Mouse (Mus musculus) neural tube, embryonic 11.5 days (tissue): ENCODE measurements around the gene Evpl. TPM values are rescaled to one million over a fixed set of nuclear protein-coding genes. Genes with fewer than 3 reads are reported as not detected.
"Not testable (repeated sequence)": the region's sequence is repeated elsewhere in the genome, so short reads cannot be mapped to it uniquely, and the experiment has no call there.

Experiments
- ATAC-seq: fragments of 200-750 bp; cut with Nextera tagmentation; 2 replicates; pipeline ENCODE4 v1.8.0; 2017; ENCODE audit warnings: moderate number of reproducible peaks, mild to moderate bottlenecking, moderate TSS enrichment, moderate library complexity; ENCODE audit not compliant: insufficient read depth, low FRiP score, low TSS enrichment
- DNase-seq: peaks from one replicate; pipeline ENCODE4 v3.0.0-alpha.2; 2015; ENCODE audit warnings: low spot score
- H3K27ac ChIP-seq: fragments of 300-500 bp; sonication (generic); 2 replicates; pipeline ENCODE4 v1.5.1; 2014; ENCODE audit warnings: low read depth, mild to moderate bottlenecking, low read length
- H3K27me3 ChIP-seq: fragments of 300-500 bp; sonication (generic); 2 replicates; pipeline ENCODE4 v1.6.1; 2014; ENCODE audit warnings: mild to moderate bottlenecking, low read length, mixed read lengths; ENCODE audit not compliant: control insufficient read depth, insufficient read depth
- H3K36me3 ChIP-seq: fragments of 300-500 bp; sonication (generic); 2 replicates; pipeline ENCODE4 v1.6.1; 2014; ENCODE audit warnings: mild to moderate bottlenecking, low read length, moderate library complexity, mixed read lengths; ENCODE audit not compliant: control insufficient read depth, insufficient read depth
- H3K4me1 ChIP-seq: fragments of 300-500 bp; sonication (generic); 2 replicates; pipeline ENCODE4 v1.6.1; 2014; ENCODE audit warnings: low read length, mixed read lengths; ENCODE audit not compliant: control insufficient read depth, insufficient read depth
- H3K4me2 ChIP-seq: fragments of 300-500 bp; sonication (generic); 2 replicates; pipeline ENCODE4 v1.6.1; 2014; ENCODE audit warnings: low read depth, mild to moderate bottlenecking, moderate library complexity
- H3K4me3 ChIP-seq: fragments of 300-500 bp; sonication (generic); 2 replicates; pipeline ENCODE4 v1.5.1; 2014; ENCODE audit warnings: low read depth, low read length
- H3K9ac ChIP-seq: fragments of 300-500 bp; sonication (generic); 2 replicates; pipeline ENCODE4 v1.6.1; 2014; ENCODE audit warnings: mild to moderate bottlenecking, low read length
- H3K9me3 ChIP-seq: fragments of 300-500 bp; sonication (generic); 2 replicates; pipeline ENCODE4 v1.6.1; 2016; ENCODE audit warnings: low read length; ENCODE audit not compliant: control insufficient read depth
- WGBS: fragments of 180-500 bp; shearing (Covaris S2); extraction: QIAGEN DNeasy Blood & Tissue Kit; methylation state at CpG from one replicate; pipeline ENCODE4 v1.1.7; 2014; 5-methylcytosine and 5-hydroxymethylcytosine counted together
- polyA plus RNA-seq: library from polyadenylated mRNA; unstranded; fragments of >200 nt; fragmentation: Nextera tagmentation; extraction: Ambion mirVana; gene quantifications from 2 replicates; pipeline ENCODE4 v1.2.1, GENCODE M21; 2014

The Evpl gene
- polyA plus RNA-seq, 1 experiment from 2014 or later: 0.90 TPM

DNA sequence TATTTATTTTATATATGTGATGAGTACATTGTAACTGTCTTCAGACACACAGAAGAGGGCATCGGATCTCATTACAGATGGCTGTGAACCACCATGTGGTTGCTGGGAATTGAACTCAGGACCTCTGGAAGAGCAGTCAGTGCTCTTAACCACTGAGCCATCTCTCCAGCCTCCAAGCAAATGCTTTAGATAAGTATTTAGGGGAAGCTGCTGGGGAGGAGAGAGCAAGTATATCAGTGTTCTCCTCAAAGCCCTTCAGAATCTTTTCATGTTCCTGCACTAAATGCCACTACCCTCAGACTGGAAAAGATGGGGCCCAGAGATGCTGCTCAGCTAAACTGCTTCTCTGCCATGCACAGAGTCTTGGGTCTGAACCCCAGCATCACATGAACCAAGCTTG lies 39.3 kb upstream of the Evpl start:
- H3K4me3 ChIP-seq, ATAC-seq: not testable (repeated sequence)
- 88% methylated on average over 1 of the region's 1 CpGs for WGBS

DNA sequence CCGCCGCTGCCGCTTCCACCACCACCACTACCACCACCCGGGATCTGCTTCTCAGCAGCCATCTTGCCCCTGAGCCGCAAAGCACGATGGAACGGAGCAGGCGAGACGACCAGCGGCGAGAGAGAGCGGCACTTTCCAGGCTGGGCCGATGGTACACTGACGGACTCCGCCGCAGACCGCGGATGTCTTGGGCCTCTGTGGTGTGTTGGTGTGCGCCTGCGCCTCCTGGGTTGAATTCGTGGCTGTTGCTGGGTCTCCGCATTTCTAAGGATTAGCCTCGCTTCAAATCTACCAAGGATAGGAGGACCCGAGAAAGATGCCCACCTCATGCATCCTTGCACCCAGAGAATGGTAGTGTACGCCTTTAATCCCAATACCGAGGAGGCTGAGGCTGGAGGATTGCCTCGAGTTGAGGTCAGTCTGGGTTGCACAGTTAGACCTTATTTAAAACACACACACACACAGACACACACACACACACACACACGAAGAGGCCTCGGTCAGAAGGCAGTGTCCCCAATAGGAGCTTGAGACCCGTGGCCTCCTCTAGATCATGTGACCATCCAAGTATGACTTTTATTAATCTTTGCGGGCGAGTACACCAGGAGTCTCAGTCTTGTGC lies 36.3 kb upstream of the Evpl start, which contains the start of gene Srp68:
Srp68 (minus strand) TSS at position 173 of the 622 bp plus-strand sequence.
- Histone ChIP-seq H3K4me1 (peaks cover 12% of the 10 kb centered on the region), H3K27ac (peak within 1 kb of the TSS; percentile 76), H3K4me2 (peak within 1 kb of the TSS; percentile 59), H3K4me3 (peak within 1 kb of the TSS; percentile 87), H3K27me3 (no peaks in the 10 kb centered on the region), H3K36me3 (peaks cover 5% of the 10 kb centered on the region), H3K9me3 (no peaks in the 10 kb centered on the region), H3K9ac (peak within 1 kb of the TSS; percentile 86)
- 5% methylated on average over 32 of the region's 32 CpGs for WGBS
- peak; percentile 95 for ATAC-seq
- DNase-seq: peak; percentile 93

More for the DNA sequence above, 39.3 kb upstream of the Evpl start:
- DNase-seq, H3K9me3 ChIP-seq, H3K27ac ChIP-seq, H3K9ac ChIP-seq, H3K4me2 ChIP-seq, H3K36me3 ChIP-seq: not testable (repeated sequence)
- peaks cover 25% of the 10 kb centered on the region for H3K27me3 ChIP-seq
- H3K4me1 ChIP-seq: peaks cover 12% of the 10 kb centered on the region

DNA sequence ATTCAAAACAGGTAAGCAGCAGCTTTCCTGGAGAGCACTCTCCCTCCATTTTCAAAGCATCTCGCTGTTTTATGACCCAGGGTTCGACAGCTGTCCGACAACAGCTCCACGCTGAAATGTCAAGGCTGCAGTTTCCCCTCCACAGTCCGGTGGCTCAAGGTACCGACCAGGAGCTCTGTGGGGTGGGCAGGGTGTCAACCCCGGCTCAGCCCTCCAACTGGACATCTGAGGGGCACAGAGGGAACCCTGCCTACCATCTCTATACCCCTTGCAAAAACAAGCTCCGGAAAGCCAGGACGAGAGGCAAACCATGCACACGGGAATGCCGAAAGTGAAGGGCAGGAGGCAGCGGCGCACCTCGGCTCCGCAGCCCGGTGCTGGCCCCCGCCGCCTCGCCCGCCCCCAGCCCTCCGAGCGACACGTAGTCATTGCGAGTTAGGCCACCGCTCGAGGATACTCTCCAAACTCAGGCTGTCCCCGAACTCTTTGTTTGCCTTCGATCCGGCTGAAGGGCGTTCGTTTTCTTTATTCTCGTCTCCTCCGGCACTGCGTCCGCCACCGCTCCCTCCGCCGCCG lies 35.7 kb upstream of the Evpl start:
- WGBS: 0% methylated on average over 38 of the region's 39 CpGs
- Histone ChIP-seq H3K27ac (peak overlapping the region; percentile 76; the same call in 1 of the 2 replicates), H3K27me3 (no peaks in the 10 kb centered on the region), H3K4me2 (peak overlapping the region; percentile 59), H3K36me3 (peaks cover 6% of the 10 kb centered on the region), H3K4me3 (peak overlapping the region; percentile 87), H3K9ac (peak overlapping the region; percentile 86), H3K4me1 (peaks cover 12% of the 10 kb centered on the region), H3K9me3 (no peaks in the 10 kb centered on the region)
- ATAC-seq (peak; percentile 41; the same call in 1 of the 2 replicates), DNase-seq (no peak)

DNA sequence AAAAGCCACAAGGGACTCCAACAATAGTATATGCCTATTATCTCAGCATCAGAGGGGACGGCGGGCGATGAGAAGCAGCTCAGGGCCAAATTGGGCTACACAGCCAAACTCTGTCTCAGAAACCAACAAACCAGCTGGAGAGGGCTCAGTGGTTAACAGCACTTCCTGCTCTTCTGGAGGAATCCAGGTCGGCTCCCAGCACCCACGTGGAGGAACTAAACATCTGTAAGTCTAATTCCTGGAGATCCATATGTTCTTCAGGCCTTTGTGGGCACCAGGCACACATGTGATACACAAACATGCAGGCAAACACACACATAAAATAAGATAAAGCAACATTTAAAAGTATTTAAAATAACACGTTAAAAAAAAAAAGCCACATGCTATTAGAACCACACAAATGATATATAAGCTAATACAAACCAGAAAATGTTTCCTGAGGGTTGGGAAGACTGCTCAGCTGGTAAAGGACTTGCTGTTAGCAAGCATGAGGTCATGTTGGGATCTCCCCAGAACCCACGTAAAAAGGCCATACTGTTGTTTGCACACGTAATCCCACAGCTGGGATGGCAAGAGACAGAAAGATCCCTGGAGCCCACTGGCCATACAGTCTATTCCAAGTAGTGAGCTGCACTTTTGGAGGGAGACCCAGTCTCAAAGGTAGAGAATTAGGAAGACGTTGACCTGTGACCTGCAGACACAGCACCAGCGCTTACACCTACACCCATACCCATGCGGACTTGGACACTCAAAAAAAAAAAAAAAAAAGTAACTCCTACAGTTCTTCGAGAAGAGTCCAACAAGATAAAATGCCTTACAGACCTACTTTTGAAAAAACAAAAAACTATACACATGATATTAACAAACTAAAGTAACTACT lies 35.0 kb upstream of the Evpl start:
- H3K4me3 ChIP-seq: peak overlapping the region; percentile 87
- H3K27me3 ChIP-seq: no peaks in the 10 kb centered on the region
- 66% methylated on average over 12 of the region's 12 CpGs for whole genome bisulfite sequencing
- DNase-seq (no peak), ATAC-seq (no peak)
- peak overlapping the region; percentile 59 for H3K4me2 ChIP-seq
- peaks cover 9% of the 10 kb centered on the region for H3K36me3 ChIP-seq
- no peak overlapping the region for H3K27ac ChIP-seq
- peak overlapping the region; percentile 86 for H3K9ac ChIP-seq
- H3K9me3 ChIP-seq: no peaks in the 10 kb centered on the region
- peaks cover 12% of the 10 kb centered on the region for H3K4me1 ChIP-seq

DNA sequence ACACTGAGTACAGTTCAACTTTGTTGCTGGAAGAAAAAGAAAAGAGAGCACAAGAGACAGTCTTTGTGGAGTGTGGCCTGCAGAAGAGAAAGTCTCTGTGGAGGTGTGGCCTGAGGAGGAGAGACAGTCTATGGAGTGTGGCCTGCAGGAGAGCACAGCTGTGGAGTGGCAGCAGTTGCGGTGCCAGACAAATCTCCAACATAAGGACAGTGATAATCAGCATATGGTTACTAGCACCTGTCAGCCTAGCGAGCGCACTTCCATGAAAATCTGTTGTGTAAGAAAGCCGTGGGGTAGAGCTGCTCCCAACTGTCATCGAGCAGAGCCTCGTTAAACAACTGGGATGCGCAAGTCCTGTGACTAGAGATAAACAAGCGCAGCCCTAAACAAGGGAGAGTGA lies 31.7 kb upstream of the Evpl start:
- peaks cover 20% of the 10 kb centered on the region for H3K36me3 ChIP-seq
- H3K9ac ChIP-seq: no peak overlapping the region
- H3K27me3 ChIP-seq: no peaks in the 10 kb centered on the region
- no peaks in the 10 kb centered on the region for H3K9me3 ChIP-seq
- H3K4me3 ChIP-seq: no peak overlapping the region
- H3K4me2 ChIP-seq: no peak overlapping the region
- peaks cover 10% of the 10 kb centered on the region for H3K4me1 ChIP-seq
- no peak for ATAC-seq
- H3K27ac ChIP-seq: no peak overlapping the region
- no peak for DNase-seq
- 95% methylated on average over 8 of the region's 8 CpGs for WGBS

DNA sequence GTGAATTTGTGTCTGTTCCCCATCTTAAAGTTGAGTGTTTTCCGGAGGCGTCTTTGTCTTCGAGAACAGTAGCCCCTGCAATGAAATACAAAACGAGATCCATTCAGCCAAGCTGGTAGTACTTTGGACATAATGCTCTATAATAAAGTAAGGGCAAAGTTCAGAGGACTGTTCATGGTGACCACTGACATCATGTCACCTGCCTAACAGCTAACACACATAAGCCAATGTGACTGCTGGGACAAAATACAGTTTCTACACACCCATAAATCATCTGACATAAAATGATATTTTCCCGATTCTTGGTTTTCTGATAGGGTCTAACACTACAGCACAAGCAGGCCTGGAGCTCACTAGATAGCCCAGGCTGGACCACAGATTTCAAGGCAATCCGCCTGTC lies 30.4 kb upstream of the Evpl start:
- 94% methylated on average over 6 of the region's 6 CpGs for WGBS
- no peaks in the 10 kb centered on the region for H3K27me3 ChIP-seq
- no peak overlapping the region for H3K9ac ChIP-seq
- H3K36me3 ChIP-seq: peaks cover 25% of the 10 kb centered on the region
- H3K27ac ChIP-seq: no peak overlapping the region
- H3K9me3 ChIP-seq: no peaks in the 10 kb centered on the region
- no peak for ATAC-seq
- no peak for DNase-seq
- no peak overlapping the region for H3K4me3 ChIP-seq
- peaks cover 9% of the 10 kb centered on the region for H3K4me1 ChIP-seq
- no peak overlapping the region for H3K4me2 ChIP-seq

DNA sequence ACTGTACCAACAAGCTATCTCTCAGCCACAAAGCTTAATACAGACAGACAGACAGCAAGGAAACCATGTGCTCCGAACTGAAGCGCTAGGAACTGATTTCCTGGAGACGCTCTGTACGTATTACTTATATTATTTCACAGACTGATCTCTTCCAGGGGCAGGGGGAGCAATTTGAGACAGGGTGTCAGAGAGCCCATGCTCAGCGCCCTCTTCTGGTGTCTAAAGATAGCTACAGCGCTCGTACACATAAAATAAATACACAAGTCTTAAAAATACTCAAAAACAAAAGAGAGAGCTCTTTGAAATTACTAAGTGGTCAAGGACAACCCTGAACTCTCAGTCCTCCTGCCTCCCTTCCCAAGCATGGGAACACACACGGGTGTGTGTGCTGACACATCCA lies 29.8 kb upstream of the Evpl start:
- Histone ChIP-seq H3K27ac (no peak overlapping the region), H3K9ac (no peak overlapping the region), H3K9me3 (no peaks in the 10 kb centered on the region), H3K4me2 (no peak overlapping the region), H3K4me3 (no peak overlapping the region), H3K36me3 (peaks cover 26% of the 10 kb centered on the region), H3K27me3 (no peaks in the 10 kb centered on the region), H3K4me1 (peaks cover 3% of the 10 kb centered on the region)
- ATAC-seq (no peak), DNase-seq (no peak)
- 89% methylated on average over 8 of the region's 8 CpGs for WGBS

DNA sequence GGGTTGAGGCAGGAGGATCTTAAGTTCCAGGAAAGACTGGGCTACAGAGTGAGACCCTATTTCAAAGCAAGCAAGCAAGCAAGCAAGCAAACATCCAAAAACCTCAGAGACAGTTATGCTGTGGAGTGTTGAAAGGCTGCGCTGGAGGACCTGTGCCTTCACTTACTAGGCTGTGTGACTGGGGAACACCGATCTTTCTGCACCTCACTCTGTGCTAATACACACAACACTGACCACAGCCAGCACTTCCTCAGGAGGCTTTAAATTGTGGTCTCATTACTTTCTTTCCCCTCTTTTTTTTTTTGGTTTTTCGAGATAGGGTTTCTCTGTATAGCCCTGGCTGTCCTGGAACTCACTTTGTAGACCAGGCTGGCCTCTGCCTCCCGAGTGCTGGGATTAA lies 28.0 kb upstream of the Evpl start:
- Histone ChIP-seq H3K36me3 (peaks cover 30% of the 10 kb centered on the region), H3K4me1 (no peaks in the 10 kb centered on the region), H3K4me2 (no peak overlapping the region), H3K9me3 (no peaks in the 10 kb centered on the region), H3K27ac (no peak overlapping the region), H3K27me3 (no peaks in the 10 kb centered on the region), H3K9ac (no peak overlapping the region), H3K4me3 (no peak overlapping the region)
- WGBS: 84% methylated on average over 4 of the region's 4 CpGs
- no peak for ATAC-seq
- no peak for DNase-seq
